Mouse (Mus musculus): Measurements from ENCODE around the gene Pik3cd.

DNA sequence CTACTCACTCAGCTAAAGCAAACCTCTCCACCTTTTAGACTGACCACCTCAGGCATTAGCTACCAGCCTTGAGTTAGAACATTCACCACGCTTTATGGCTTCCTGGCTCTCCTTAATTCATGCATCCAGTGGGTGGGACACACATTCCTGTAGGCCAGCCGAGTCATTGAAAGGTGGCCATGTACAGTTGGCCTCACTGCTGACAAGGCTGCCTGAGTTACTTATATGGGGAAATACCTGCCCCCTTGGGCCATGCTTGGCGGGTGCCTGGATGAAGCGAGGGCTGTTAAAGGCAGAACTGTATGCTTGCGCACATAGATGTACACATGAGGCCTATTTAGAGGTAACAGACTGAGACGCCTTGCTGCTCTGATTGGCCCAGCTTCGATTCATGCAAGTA is 37.9 kb upstream of the Pik3cd start:
- TF ChIP-seq POLR2A (IDR thresholded peaks at IDR 0.05; ENCODE audit: control insufficient read depth, extremely low read depth, insufficient read depth, low read length, poor library complexity) (no peak), CTCF (IDR thresholded peaks at IDR 0.05; ENCODE audit: borderline replicate concordance, control insufficient read depth, extremely low read depth, insufficient read depth, low read length, poor library complexity) (no peak)

Data from thymus, adult 2 months (tissue).